Mouse (Mus musculus) testis, postnatal 14 days (tissue): ENCODE measurements at regions not wholly inside any gene's neighbourhood (a gene's known extent, or its start where the extent isn't known, plus 50 kb on each side); places are given as distances from the start of the nearest gene placed in this dataset.

ENCODE experiments used
- DNase-seq: peaks from one replicate; pipeline ENCODE4 v3.0.0; 2021; ENCODE audit warnings: low spot score

DNA sequence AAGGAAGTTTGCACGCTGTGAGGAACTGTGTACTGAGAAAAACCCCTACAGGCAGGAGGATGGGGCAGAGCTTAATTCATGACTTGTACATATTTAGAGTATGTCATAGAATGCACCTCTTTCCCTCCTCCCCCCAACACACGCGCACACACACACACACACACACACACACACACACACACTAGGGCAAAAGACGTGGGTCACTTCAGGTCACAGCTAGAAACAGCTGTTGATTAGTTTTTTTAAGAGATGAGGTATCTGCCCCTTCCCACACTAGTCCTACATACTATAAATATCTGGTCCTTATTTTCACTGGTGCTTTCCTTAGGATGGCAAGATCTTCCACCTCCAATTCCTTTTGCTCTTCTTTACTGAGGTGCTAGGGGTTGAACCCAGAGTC lies 1207.7 kb upstream of the A1bg start:
- DNase-seq = no peak

DNA sequence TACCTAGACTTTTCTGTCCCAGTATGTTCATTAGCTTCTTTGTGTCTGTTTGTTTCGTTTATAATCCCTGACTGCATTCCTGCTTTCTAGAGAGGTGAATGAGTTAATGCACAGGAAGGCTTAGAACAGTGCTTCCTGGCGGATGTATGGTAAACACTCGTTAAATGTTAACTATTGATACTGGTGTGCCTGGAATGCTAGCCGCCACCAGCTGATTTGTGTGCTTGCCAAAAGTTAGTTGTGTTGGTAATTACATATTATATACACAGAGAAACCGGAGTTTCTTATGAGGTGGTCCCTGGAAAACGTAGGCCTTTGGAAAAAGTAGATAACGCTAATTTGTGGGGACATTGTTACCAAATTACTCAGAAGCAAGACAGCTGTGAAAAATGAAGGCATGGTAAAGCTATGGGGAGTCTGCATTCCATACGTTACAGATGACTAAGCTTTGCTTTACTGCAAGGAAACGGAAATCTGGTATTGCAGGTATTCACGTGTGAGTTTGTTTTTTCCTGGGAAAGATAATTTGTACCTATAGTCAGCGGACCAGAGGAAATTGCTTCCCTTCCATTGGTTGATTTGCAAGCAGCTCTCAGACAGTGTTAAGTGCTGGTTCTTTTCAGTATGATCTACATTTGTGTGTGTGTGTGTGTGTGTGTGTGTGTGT lies 1205.9 kb upstream of the A1bg start:
- DNase-seq = no peak

DNA sequence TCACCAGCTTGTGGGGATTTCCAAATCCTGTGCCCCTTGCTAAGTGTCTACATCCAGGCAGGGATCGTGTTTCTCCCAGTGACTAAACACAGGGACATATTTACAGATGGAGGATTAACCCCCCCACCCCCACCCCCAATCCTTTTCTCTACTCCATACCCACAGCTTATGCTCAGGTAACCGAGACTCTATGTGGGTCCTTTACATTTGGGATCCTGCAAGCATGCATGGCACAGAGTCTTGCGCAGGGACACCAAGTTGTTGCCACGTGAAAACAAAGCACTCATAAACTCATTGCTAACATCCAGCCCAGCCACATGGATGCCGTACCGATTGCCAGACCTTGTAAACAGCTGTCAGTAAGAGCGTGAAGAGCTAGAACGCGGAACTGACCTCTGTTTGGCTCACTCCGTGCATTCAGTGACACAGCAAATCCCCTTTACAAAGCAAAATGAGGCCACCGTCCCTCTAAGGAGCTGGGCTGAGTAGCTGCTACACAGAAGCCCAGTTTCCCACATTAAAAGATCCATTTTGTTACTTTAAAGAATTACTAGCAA lies 1204.9 kb upstream of the A1bg start:
- DNase-seq = no peak

DNA sequence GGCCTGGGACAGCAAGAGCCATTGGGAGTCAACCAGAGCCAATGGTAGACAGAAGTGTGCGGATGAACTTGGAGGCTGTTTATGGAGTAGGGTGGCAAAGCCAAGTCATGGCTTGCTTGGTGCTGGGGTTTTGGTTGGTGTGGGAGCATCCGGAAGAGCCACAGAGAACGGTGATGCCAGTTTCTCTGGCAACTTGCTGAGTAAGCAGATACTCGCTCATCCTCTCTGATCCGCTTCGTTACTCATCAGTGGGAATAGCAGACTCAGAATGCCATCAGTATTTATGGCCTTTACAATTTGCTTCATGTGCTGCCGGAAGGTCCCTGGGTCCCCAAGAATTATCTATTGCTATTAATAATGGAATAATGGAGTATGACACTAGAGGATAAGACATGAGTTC lies 1202.9 kb upstream of the A1bg start:
- DNase-seq = no peak

DNA sequence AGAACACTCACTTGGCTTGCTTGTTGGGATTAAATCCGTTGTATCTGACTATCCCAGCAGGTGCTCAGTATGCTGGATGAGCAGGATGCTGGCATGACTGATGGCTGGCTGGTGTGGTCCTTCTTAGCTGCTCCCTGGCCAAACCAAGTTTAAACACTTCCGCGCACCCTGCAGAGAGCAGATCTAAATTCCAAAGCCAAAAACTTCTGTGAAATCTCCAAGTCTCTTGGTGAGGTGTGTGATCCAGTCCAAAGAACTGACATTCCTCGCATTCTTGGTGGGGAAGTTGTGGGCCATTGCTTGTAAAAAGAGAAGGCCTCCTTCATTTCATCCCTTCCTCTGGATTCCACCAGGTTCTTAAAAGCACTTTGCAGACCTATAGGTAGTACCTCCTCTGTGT lies 1200.9 kb upstream of the A1bg start:
- no peak for DNase-seq

DNA sequence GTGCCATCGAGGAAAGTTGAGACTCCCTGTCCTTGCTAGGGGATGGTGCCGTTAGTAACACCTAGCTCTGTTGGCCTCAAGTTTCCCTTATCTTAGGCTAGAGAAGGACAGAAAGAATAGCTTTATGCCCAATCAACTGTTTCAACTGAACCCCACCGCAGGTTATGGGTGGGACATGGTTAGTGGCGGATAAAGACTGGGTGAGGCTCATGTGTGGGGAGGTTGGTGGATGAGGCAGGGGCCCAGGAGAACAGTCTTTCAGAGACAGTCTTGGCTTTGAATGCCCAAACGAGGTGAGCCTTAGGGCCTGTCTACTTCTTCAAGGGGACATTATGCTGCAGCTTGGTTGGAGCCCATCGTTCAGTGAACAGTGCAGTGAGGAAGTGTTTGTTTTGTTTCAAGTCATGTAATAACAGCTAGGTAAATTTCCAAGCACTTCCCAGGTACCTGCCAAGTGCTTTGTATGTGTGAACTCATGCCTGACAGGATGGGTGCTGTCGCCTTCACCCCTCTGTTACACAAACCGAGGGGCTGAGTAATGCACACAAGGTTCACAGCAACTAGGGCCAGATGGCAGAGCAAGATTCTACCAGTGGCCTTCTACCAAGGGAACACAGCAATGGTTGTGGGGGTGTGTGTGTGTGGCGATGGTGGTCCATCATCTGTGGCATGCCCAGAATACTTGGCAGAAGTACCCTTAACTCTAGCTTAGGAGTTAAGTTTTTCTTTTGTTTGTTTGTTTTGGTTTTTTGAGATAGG lies 1199.6 kb upstream of the A1bg start:
- no peak for DNase-seq

DNA sequence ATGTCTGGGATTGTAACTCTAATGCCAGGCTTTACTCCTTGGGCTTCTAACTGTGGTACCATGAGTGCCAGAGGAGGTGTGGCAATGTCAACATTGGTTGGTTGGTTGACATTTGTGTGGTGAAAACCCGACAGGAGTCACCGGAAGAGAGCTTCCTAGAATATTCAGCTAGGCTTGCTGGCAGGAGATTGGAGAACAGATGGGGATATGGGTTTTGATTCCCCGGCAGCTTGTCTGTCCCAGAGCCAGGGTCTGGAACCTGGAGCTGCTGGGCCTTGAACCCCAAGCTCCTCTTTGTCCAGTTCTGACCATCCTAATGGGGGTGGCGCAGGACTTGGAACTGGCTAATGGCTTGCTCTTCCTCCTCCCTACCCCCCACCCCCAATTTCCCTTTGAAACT lies 1198.9 kb upstream of the A1bg start:
- no peak for DNase-seq

DNA sequence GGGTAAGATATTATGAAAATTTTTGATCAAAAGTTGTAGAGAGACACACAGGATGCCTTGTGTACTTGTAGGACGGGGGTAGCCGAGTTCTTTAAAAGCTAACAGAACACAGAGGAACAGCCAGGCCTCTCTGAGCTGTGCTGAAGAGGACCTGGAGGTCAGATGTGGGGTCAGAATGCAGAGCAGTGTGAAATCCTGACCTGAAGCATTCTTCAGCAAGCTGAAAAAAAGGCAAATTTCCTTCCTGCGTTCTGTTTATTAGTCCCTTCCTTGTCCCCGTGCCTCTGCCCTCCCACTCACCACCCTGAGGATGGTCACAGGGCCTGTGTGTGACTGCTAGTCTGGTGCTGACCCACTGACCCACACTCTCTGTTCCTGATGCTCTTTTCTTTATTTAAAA lies 1197.9 kb upstream of the A1bg start:
- DNase-seq = no peak

DNA sequence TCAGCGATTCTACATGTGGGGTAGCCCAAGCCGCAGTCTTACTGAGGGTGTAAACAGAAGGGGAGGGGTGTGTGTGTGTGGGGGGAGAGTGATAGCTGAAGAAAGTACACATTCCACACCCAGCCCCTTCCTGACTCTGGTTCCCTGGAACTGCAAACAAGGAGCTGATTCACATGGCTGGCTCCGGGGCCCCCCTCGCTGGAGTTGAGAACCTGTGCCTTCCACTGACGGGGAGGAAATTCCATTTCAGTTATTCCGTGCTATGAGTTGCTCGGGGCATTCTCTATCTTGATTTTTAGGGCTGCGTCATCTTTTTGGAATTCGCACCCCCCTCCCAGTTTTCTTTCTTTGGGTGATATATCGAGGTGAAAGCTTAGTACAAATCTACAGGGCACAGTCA lies 1196.2 kb upstream of the A1bg start:
- DNase-seq = no peak

DNA sequence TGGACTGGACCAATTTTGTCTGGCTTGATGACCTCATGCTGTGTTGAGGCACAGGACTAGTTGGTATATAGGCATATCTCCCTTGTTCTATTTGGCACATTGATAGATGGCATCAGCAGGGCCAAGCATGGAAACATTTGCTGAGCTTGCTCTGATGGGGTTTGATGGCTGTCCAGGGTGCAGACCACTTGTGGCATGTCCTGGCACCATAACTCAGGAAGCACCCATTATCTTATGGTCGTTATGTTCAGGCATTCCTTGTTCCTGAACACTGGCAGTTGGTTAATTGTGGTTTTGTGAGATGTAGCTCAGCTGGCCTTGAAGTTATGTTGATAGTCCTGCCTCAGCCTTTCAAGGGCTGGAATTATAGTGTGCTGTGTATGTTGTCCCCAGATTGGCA lies 1193.4 kb upstream of the A1bg start:
- no peak for DNase-seq

DNA sequence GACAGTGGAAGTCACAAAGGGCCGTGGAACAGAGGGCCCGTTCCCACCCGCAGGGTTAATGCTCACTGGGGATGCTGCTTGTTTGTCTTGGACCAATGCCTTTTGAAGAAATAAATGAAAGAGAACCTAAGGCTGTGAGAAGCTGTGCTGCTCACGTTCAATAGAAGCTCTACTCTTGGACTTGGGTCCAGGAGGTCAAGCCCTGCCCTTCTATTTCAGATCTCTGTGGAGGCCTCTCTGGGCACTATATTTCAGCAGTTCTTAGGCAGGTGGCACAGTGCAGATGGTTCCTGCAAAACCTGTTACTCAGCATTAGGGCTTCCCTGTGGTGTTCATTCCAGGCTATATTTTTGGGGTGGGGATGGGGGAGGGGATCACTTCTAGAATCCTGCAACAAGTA lies 1192.0 kb upstream of the A1bg start:
- no peak for DNase-seq

DNA sequence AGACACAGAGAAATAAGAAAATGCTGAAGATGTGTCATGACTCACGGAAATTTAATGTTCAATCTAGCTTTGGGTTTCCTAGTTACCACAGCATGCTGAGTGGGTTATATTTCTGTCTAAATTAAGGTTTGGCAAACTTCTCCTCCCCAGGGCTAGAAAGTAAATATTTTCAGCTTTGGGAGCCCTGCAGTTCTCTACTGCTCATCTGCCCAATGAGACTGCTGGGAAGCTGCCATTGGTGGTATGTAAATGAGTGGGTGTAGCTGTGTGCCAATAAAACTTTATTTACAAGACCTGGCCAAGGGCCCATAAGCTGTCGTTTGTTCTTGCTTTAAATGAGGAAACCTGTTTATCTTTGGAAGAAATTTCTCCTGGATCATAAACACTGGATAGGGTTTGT lies 1189.3 kb upstream of the A1bg start:
- no peak for DNase-seq

DNA sequence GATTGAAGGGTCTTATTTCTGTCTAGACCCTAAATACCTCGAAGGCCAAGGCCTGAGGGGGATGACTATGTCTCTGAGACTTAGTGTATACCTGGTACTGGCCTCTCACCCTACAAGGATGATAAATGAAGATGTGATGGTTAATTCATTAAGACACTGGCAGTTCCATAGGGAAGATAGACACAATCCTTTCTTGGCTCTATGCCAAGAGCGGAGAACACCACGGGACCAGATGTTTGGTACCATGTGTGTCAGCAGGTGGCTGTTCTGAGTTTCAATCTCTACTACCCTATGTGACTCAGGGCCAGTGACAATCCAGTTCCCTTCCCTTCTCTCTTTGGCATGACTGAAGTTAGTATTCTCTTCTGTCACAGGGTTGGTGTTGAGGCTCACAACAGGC lies 1185.2 kb upstream of the A1bg start:
- no peak for DNase-seq

DNA sequence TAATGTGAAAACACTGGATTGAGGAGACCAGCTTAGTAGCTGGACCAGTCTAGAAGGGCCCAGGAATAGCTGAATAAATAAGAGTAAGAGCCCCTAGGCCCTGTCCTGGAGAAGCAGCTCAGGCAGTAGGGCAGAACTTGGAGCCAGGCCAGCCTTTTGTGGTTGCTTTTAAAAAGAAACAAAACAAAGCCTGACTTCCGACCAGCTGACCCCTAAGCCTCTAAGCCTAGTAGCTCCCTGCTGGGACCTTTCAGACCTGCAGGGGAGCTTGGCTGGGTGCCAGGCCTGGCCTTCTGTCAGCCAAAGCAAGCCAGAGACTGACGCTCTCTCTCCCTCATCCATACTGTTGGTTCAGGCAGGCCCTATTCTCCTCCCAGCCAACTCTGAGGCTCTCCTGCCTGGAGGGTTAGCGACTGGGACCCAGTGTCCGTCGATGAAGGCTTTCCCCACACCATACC lies 1183.7 kb upstream of the A1bg start:
- peak; percentile 81 for DNase-seq

DNA sequence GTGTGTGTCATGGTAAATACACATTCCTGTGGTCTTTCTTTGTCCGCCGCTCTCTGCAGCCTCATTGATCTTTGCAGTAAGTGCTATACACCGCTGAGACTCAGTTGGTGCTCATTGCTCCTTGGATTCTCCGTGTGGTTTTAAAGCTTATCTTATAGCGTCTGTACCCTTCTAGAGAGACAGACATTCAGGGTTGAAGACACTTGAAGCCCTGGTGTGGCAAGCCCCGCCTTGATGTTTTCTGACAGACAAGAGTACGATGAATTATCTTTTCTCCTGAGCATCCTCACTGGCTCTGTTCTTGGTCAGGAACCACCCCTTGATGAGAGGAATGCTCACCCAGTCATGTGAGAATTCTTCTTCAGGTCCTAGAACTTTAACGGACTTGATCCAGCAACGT lies 1182.7 kb upstream of the A1bg start:
- no peak for DNase-seq

DNA sequence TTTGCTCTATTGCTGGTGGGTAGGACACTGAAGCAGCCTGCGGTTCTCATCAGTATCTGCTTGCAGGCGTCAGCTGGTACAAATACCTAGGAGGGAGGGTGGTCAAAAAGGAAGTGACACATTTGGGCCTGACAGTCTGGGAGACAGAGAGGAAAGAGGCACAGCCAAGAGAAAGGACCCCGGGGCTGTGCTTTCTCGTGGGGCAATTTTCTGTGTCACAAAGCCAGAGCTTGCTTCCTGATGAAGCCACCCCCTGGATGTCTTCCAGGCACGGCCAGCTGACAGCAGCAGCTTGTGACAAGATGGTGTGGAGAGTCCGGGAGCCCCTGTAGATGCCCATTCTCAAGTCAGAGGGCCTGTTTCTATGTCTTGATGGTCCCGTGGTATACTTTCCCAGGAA lies 1181.8 kb upstream of the A1bg start:
- no peak for DNase-seq

DNA sequence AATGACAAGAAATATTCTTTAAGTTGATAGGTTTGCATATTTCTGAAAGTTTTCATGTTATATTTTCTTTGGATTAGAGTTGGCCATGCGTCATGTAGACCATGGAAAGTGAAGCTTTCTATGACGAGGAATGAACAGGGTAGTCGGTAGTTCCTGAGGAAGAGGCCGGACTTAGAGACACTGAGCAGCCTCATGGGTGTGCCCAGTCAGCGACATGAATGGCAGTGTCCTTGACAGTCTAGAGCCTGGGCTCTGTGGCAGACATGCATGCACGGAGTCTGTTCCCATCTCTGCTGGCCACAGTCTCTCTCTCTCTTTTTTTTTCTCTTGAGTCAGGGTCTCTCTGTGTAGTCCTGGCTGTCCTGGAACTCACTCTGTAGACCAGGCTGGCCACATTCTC lies 1176.9 kb upstream of the A1bg start:
- DNase-seq = no peak

DNA sequence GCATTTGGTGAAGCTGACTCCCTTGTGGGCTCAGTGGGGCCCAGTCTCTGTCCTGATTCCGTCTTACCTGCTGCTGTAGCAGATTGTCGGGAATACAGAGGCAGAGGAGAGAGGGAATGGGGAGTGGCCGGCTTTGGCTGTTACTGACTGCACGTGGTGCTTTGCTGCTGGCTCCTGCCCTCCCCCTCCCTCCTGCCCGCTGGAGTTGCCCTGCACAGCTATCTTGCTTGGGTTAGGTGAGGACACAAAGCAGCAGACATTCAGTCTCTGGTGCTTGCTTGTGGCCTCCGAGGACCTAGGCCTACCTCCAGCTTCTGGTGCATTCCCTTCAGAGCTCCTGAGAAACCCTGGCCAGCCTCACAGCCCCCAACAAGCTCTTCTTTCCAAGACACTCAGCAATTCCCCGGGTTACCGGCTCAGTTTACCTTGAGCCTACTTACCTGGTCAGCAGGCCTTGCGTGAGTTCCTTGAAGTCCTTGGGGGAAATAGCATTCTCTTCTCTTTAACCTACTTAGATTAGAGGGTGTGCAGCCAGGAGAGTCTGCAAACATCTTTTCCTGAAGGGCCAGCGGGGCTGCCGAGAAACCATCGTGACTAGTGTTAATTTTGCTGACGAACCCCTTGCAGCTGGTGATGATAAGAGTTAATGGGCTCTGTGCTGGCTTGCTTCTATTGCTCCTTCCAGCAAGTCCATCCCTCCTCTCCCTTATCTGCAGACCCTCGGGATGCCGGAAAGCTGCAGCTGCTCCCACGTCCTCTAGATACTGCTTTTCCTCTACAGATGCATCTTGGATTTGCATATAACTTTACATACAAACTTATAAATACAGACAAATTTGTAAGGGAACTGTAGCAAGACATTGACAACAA lies 1176.2 kb upstream of the A1bg start:
- DNase-seq = peak; percentile 15

DNA sequence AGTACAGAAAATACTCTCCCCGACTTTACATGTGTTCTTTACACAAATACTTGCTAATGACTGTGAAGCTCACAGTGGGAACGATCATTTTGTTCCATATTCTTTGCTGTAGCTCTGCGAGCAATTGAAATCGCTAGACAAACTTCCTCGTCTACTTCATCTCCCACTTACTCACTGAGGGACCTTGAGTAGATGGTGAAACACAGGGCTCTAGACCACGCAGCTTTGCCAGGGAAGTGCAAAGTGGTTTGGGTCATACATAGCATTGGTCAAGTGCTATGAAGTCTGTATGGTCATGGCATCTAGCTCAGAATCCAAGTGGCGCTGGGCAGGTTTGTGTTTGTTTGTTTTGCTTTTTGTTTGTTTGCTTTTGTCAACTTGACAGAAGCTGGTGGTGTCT lies 1174.0 kb upstream of the A1bg start:
- DNase-seq = no peak

DNA sequence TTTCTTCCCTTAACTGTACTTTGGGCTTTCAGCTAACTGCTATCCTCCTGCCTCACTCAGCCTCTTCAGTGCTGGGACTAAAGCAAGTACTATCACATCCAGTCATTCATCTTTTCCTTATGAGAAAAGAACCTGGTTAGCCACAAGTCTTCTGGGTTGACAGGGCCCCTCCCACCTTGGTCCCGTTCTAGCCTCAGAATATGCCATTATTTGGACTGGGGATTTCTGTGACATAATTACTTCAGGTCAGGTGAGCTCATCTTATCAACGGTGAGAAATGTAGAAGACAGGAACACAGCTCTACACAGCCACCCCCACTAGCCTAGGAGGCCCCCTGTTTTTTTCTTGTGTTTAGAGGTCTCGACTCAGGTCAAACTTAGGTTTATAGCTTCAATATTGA lies 1172.4 kb upstream of the A1bg start:
- DNase-seq = no peak

DNA sequence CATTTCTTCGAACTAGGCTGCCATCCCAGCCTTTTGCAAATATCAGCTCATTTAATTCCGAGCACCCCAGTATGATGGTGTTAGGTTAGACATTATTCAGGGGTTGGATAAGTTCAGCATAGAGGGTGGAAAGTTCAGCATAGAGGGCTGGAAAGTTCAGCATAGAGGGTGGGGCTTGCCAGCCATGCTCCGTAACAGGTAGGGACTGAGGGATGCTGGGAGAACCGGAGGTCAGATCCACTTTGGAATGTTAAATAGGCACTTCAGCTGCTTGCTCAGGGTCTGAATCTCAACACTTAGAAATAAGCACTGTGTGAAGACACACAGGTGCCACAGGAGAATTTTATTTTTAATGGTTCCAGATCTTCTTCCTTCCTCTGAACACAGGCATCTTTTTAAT lies 1170.9 kb upstream of the A1bg start:
- no peak for DNase-seq

DNA sequence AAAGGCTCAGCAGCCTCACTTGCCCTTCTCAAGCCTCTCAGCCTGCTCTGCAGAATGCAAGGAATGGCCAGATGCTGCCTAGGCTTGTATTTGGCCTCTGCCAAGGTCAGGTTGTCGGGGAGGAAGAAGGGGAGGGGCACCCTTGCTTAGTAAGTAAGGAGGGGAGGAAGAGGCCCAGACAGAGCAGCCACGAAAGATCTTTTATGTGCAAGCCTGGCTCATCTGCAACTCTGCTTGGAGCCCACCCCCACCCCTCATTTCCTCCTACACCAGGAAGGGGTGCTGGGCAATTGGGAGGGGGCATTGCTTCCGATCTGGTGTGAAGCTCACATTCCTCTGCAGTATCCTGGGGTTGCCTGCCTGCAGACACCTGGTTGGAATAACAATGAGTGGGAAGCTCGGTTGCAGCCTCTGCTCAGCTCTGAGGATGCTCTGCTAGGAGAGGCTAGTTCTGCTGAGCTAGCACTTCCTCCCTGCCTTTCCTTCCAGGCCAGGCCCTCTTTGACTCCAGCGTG lies 1169.9 kb upstream of the A1bg start:
- DNase-seq = peak; percentile 35
